Mouse (Mus musculus) hindbrain, embryonic 10.5 days (tissue): ENCODE results near the gene Ccdc15. TPM values are rescaled to one million over a fixed set of nuclear protein-coding genes. Genes with fewer than 3 reads are reported as not detected.

Experiments
- DNase-seq: peaks from one replicate; pipeline ENCODE4 v3.0.0-alpha.2; 2017; ENCODE audit warnings: low spot score
- H3K27ac ChIP-seq: fragments of 300-500 bp; sonication (generic); 2 replicates; pipeline ENCODE4 v1.5.1; 2016; ENCODE audit warnings: mild to moderate bottlenecking, moderate library complexity
- H3K27me3 ChIP-seq: fragments of 300-500 bp; sonication (generic); 2 replicates; pipeline ENCODE4 v1.6.1; 2016; ENCODE audit warnings: mild to moderate bottlenecking; ENCODE audit not compliant: poor library complexity, insufficient read depth, severe bottlenecking
- H3K36me3 ChIP-seq: fragments of 300-500 bp; sonication (generic); 2 replicates; pipeline ENCODE4 v1.6.1; 2016; ENCODE audit warnings: mild to moderate bottlenecking, moderate library complexity
- H3K4me1 ChIP-seq: fragments of 300-500 bp; sonication (generic); replicated peaks from 2 replicates; pipeline ENCODE4 v1.6.1; 2016; ENCODE audit warnings: mild to moderate bottlenecking
- H3K4me3 ChIP-seq: fragments of 300-500 bp; sonication (generic); 2 replicates; pipeline ENCODE4 v1.5.1; 2016; ENCODE audit warnings: mild to moderate bottlenecking, moderate library complexity
- H3K9me3 ChIP-seq: fragments of 300-500 bp; sonication (generic); 2 replicates; pipeline ENCODE4 v1.6.1; 2016; ENCODE audit warnings: mild to moderate bottlenecking, moderate library complexity
- WGBS: fragments of 180-500 bp; shearing (Covaris S2); methylation state at CpG from one replicate; pipeline ENCODE4 v1.1.7; 2016; 5-methylcytosine and 5-hydroxymethylcytosine counted together
- polyA plus RNA-seq: library from polyadenylated mRNA; unstranded; fragments of >200 nt; fragmentation: Nextera tagmentation; extraction: Ambion mirVana; gene quantifications from 2 replicates; pipeline ENCODE4 v1.2.1, GENCODE M21; 2016

Gene Ccdc15
- polyA plus RNA-seq = 7.9 and 11.4 TPM in 2 replicates

- Histone ChIP-seq H3K4me3 (peak within 1 kb of the TSS; percentile 78), H3K9me3 (no peaks in the 10 kb centered on the region), H3K27me3 (no peaks in the 10 kb centered on the region), H3K27ac (peak within 1 kb of the TSS; percentile 96), H3K4me1 (peaks cover 14% of the 10 kb centered on the region), H3K36me3 (peaks cover 1% of the 10 kb centered on the region)
- under 1% methylated on average over 41 of the region's 41 CpGs for WGBS
- peak; percentile 97 for DNase-seq
Observed at GRCm38 (mm10) chr9:37347988-37348642, at the start of gene Ccdc15. Ccdc15 (minus strand) TSS chr9:37348432.

GRCm38 (mm10) chr9:37393482-37394131 lies 45.4 kb upstream of the Ccdc15 start:
- Histone ChIP-seq H3K27ac (no peak overlapping the region), H3K4me3 (no peak overlapping the region), H3K9me3 (no peaks in the 10 kb centered on the region), H3K36me3 (no peaks in the 10 kb centered on the region), H3K27me3 (no peaks in the 10 kb centered on the region), H3K4me1 (0 out of 2 replicates have a peak, but pooled peaks cover 5% of the 10 kb centered on the region)
- DNase-seq = no peak
- 87% methylated on average over 8 of the region's 8 CpGs for WGBS

DNA sequence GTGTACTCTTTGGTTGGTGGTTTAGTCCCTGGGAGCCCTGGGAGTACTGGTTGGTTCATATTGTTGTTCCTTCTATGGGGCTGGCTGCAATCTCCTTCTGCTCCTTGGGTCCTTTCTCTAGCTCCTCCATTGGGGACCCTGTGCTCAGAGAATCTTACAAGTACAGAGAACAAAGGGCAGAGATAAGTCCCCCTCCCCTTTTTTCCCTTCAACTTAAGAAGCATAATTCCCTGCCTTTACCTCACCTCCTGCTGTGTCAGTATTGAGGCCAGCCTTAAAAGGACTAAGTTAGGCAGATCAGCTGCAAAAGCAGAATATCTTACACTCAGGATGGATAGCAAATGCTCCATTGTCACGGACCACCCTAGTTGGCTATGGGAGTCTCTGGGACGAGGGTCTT lies 43.8 kb upstream of the Ccdc15 start:
- no peak for DNase-seq
- no peaks in the 10 kb centered on the region for H3K36me3 ChIP-seq
- H3K4me3 ChIP-seq = no peak overlapping the region
- 0 out of 2 replicates have a peak, but pooled peaks cover 5% of the 10 kb centered on the region for H3K4me1 ChIP-seq
- H3K27me3 ChIP-seq = peaks cover 3% of the 10 kb centered on the region; the same call in 1 of the 2 replicates
- H3K27ac ChIP-seq = no peak overlapping the region
- WGBS = 63% methylated on average over 2 of the region's 2 CpGs
- no peaks in the 10 kb centered on the region for H3K9me3 ChIP-seq

- 67% methylated on average over 2 of the region's 2 CpGs for WGBS
Observed at GRCm38 (mm10) chr9:37390891-37391290, 42.7 kb upstream of the Ccdc15 start.

GRCm38 (mm10) chr9:37384284-37385182 lies 36.3 kb upstream of the Ccdc15 start:
- peaks cover 10% of the 10 kb centered on the region for H3K4me1 ChIP-seq
- 11% methylated on average over 54 of the region's 54 CpGs for WGBS
- H3K27ac ChIP-seq = peak overlapping the region; percentile 79
- H3K36me3 ChIP-seq = no peaks in the 10 kb centered on the region
- H3K4me3 ChIP-seq = peak overlapping the region; percentile 51
- peaks cover 51% of the 10 kb centered on the region for H3K27me3 ChIP-seq
- no peaks in the 10 kb centered on the region for H3K9me3 ChIP-seq
- DNase-seq = peak; percentile 67

More at GRCm38 (mm10) chr9:37390891-37391290, 42.7 kb upstream of the Ccdc15 start:
- H3K27me3 ChIP-seq = peaks cover 11% of the 10 kb centered on the region
- no peak overlapping the region for H3K4me3 ChIP-seq
- H3K36me3 ChIP-seq = no peaks in the 10 kb centered on the region
- 0 out of 2 replicates have a peak, but pooled peaks cover 5% of the 10 kb centered on the region for H3K4me1 ChIP-seq
- H3K9me3 ChIP-seq = no peaks in the 10 kb centered on the region
- no peak for DNase-seq
- no peak overlapping the region for H3K27ac ChIP-seq

DNA sequence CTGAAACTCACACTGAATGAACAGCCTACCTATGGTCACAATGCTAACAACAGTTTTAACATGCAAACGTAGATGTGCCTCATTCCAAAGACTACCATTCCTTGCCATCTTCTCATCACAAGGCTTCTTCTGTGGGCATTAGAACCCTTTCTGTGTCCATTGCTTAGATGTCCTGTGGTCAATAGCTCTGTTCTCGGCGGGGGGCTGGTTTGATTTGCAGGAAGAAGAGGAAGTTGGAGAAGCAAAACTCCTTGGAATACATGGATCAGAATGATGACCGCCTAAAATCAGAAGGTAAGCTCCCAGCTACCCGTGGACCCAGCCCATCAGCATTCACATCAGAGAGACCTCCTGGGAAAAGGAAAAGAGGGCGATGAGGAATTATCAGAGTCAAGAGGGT lies 34.9 kb upstream of the Ccdc15 start:
- H3K4me3 ChIP-seq = no peak overlapping the region
- WGBS = 91% methylated on average over 6 of the region's 6 CpGs
- H3K36me3 ChIP-seq = no peaks in the 10 kb centered on the region
- no peaks in the 10 kb centered on the region for H3K9me3 ChIP-seq
- no peak overlapping the region for H3K27ac ChIP-seq
- DNase-seq = no peak
- H3K4me1 ChIP-seq = peaks cover 10% of the 10 kb centered on the region
- H3K27me3 ChIP-seq = peaks cover 51% of the 10 kb centered on the region

GRCm38 (mm10) chr9:37375718-37376117 lies 27.5 kb upstream of the Ccdc15 start:
- no peaks in the 10 kb centered on the region for H3K27me3 ChIP-seq
- 91% methylated on average over 5 of the region's 5 CpGs for WGBS
- DNase-seq = no peak
- no peak overlapping the region for H3K4me3 ChIP-seq
- no peaks in the 10 kb centered on the region for H3K9me3 ChIP-seq
- H3K4me1 ChIP-seq = no peaks in the 10 kb centered on the region
- H3K36me3 ChIP-seq = no peaks in the 10 kb centered on the region
- no peak overlapping the region for H3K27ac ChIP-seq

- DNase-seq = no peak
- H3K9me3 ChIP-seq = no peaks in the 10 kb centered on the region
- no peaks in the 10 kb centered on the region for H3K36me3 ChIP-seq
- no peaks in the 10 kb centered on the region for H3K27me3 ChIP-seq
- 88% methylated on average over 7 of the region's 7 CpGs for WGBS
- H3K4me1 ChIP-seq = no peaks in the 10 kb centered on the region
- H3K27ac ChIP-seq = no peak overlapping the region
- no peak overlapping the region for H3K4me3 ChIP-seq
Observed at GRCm38 (mm10) chr9:37371232-37371801, 23.1 kb upstream of the Ccdc15 start.

DNA sequence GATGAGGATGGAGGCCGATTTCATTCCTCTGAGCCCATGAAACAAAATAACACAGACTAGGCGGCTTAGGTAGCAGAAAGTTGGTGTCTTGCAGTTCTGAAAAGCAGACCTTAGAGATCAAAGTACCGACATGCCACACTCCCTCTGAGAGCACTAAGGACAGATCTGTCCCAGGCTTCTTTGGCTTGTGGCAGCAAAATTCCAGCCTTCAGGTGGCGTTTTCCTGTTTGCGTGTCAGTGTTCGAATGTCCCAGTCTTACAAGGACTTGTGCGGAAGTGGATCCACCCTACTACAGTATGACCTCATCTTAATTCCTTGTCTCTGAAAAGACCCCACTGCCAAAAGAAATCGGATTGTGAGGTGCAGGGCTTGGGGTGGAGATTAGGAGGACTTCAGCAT lies 20.6 kb upstream of the Ccdc15 start:
- Histone ChIP-seq H3K9me3 (no peaks in the 10 kb centered on the region), H3K4me1 (peaks cover 3% of the 10 kb centered on the region; the same call in 1 of the 2 replicates), H3K27me3 (no peaks in the 10 kb centered on the region), H3K36me3 (no peaks in the 10 kb centered on the region), H3K27ac (no peak overlapping the region), H3K4me3 (no peak overlapping the region)
- no peak for DNase-seq
- WGBS = 81% methylated on average over 8 of the region's 8 CpGs

DNA sequence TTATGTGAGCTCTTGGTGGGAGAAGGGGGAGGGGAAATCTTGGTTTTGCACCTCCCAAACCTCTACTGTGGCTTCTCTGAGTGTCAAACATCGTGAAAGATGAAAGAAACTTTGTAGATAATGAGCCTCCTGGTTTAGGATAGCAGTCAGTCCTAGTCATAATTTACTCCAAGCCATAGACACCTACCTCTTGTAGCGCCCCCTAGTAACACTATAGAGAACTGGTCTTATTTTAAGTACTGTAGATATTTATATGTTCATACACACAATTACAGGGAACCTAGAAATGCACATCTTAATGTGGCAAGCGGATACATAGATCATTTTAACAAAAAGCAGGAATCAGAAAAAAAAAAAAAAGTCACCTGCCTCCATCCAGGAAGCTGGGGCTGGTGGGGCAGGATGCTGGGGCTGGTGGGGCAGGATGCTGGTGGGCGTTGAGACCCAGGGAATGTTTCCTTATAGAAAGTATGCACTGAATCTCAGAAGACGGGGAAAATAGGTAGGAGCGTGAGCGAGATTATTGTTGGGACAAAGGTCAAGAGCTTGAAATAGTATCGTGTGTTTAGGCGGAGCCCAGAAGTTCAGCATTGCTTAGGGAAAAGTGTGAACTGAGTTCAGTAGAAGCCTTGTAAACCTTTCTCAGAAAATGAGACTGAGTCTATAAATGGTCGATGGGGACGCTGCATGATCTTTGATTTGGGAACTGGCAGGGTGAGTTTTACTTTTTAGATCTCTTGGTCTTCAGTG lies 20.0 kb upstream of the Ccdc15 start:
- no peaks in the 10 kb centered on the region for H3K9me3 ChIP-seq
- WGBS = 84% methylated on average over 11 of the region's 11 CpGs
- H3K27ac ChIP-seq = no peak overlapping the region
- H3K36me3 ChIP-seq = no peaks in the 10 kb centered on the region
- no peak for DNase-seq
- no peak overlapping the region for H3K4me3 ChIP-seq
- H3K27me3 ChIP-seq = no peaks in the 10 kb centered on the region
- H3K4me1 ChIP-seq = peaks cover 3% of the 10 kb centered on the region; the same call in 1 of the 2 replicates

- Histone ChIP-seq H3K36me3 (no peaks in the 10 kb centered on the region), H3K4me3 (no peak within 1 kb of the TSS), H3K27ac (no peak within 1 kb of the TSS), H3K27me3 (no peaks in the 10 kb centered on the region), H3K4me1 (peaks cover 3% of the 10 kb centered on the region; the same call in 1 of the 2 replicates), H3K9me3 (no peaks in the 10 kb centered on the region)
- 87% methylated on average over 17 of the region's 17 CpGs for WGBS
- no peak for DNase-seq
Observed at GRCm38 (mm10) chr9:37367301-37368080, 19.3 kb upstream of the Ccdc15 start, which contains the start of gene Hepacam. Hepacam (plus strand) TSS chr9:37367351.
